Mouse (Mus musculus) layer of hippocampus, adult 9-10 months (tissue): Measurements from ENCODE around the gene Pax7.

Experiments
- DNase-seq: peaks from one replicate; pipeline ENCODE4 v3.0.0; 2022; ENCODE audit warnings: low spot score

Gene Pax7

DNA sequence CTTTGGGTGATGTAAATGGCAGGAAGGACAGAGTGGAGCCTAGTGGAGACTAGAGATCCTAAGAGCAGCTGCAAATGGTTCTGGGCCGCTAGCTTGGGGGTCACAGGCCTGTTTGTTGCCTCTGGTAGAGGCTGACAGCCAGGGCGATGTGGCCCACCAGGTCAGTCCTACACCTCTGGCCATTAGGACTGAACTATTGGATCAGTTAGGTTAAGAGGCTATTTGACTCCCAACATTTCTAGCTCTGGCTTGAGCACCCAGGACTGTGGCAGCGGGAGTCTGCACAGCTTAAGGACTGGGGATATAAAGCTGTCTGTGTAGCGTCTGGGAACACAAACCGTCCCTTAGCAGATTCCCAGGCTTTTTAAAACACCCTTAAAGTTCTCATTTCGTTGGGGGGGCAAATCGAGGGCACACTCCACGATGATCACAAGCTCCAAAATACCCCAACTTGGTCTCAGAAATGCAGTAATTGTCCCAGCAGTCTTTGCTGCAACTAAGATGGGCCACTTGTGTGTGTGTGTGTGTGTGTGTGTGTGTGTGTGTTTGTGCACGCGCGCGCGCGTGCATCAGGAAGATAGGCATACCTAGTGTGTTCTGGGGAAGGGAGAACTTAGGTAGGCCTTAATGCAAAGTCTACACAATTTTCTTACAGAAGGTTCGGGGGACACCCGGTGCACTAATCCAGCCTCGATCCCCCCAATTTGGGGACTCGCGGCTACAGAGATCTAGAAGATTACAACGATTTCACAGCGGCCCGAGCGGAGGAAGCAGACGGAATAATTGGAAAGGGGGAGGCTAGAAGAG lies 2.5 kb downstream of the Pax7 start:
- DNase-seq: no peak

DNA sequence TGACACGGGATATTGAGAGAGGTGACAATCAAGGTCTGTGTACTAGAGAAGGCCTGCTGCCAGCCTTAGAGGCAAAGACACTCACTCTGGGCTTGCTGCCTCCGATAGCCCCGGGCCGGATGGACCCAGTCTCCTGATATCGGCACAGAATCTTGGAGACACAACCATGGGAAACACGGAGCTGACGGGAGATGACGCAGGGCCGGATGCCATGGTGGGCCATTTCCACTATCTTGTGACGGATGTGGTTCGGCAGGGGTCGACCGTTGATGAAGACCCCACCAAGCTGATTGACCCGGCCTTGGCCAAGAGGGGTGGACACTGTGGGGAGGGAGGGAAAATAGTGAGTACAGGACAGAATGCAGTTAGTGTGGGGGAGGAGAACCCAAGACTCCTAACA lies 3.3 kb downstream of the Pax7 start:
- no peak for DNase-seq

DNA sequence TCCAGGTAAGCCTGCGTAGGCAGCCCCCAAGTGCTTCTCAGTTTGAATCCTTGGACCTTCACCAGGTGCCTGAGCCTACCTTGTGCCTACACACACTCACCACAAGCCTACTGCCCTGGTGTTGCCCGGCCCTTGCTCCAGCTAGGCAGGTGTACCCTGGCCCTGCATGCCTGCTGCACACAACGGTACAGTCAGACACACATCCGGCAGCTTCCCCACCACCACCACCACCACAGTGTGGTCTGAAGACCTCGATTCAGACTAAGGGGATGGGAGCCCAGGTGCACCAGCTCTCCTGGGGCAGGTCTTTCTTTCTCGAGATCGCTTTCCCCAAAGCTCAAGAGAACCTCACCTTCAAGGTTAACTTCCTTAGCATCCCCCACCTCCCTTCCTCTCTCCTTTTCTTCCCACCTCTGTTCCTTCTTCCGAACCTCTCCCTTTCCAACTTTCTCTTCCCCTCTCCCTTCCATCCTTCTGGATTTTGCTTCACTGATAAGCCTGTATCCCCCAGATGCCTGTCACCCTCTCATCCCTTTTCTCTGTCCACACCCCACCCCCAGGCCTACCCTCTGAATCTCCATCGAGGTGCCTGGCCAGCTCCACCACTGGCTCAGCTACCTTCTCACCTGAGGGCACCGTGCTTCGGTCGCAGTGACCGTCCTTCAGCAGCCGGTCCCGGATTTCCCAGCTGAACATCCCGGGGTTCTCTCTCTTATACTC lies 4.3 kb downstream of the Pax7 start:
- no peak for DNase-seq

DNA sequence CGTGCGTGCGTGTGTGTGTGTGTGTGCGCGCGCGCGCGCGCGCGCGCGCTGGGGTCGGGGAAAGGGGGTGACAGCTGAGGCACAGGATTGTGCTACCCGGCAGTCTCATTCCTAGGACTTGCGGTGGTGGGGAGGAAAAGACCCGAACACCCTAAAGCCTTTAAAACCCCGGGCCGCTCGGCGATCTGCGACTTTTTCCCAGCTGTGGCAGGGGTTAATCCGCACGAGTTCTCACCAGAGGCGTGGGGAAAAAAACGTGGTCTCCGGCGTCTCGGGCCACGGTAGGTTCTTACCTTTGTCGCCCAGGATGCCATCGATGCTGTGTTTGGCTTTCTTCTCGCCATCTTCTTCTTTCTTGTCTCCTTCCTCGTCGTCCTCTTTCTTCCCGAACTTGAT lies 5.0 kb downstream of the Pax7 start:
- no peak for DNase-seq

DNA sequence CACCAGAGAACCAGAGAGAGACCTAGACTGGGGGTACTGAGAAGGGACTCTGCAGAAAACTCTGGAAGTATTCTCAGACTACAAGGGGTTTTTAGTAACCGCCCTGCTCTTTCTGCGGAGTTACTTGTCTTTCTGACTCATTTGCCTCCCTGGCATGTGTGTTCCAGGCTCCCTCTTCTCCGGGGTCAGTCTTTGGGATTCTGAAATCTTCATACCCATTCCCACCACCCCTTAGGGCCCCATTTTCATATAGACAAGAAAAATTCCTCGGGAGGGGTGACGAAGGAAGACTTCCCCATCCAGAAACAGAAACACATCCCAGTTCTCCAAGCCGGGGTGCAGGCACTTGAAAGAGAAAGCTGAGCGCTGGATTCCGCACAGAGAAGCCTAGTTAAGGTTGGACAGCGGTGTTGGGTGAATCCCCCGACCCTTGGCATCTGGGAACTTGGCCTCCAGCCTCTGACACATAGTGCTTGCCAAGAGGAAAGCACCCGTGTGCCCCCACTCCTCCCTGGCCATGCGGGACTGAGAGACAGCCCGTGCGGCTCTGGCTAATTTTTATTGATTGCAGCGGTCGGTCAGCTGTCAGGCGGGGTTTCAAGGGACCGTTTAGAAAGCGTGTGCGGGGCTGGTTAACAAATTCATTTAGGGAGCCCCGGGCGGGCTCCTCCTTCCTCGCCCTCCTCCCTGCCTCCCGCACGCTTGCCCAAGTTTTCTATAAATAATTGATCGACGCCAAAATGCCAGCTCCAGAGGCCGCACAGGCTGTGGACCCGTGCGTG lies 5.6 kb downstream of the Pax7 start:
- no peak for DNase-seq

DNA sequence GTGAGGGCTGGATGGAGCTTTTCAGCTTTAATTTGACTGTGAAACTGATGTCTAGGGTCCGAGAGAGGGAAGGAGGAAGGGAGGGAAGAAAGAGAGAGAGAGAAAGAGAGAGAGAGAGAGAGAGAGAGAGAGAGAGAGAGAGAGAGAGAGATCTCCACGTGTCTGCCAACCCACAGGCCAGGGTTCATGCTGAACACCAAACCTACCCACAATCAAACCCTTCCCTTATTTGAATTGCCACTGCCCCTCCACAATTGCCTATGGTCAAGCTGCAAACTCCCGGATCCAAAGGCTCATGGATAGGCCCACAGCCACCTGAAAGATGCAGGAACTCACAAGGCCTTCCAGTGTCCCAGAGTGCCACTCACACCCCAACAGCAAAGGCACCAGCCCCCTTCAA lies 7.1 kb downstream of the Pax7 start:
- no peak for DNase-seq

DNA sequence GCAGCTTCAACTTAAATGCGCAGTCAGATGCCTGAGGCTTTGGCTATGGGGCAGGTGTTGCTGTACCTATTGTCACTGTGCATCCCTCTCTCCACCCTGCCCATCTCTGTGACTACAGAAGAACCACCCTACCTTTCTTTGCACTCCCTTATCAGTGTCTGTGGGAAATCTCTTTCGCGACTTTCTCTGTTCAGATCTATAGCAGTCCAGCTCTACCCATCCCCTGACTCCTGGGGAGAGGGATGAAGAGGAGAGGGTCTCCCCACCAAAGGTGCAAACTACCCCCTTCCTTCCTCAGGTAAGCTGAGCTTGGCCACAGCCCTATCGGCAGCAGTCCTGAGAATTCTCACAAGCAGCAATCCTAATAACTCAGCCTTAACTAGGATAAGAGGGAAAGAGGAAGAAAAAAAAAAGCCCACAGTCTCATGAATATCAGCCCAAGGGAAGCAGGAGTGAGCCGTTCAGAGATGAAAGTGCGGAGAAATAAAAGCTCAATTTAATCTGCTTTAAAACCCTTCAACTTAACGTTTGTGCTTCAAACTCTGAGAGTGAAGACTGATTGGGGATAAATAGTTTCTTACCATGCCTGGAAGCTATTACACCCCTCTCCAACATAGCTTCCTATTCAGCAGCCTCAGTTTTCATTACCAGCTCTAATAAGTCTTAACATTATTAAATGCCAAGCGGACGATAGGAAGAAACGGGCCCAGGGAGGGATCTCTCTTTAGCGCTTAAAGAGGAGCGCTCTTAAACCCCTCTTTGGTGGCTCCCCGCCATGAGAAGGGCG lies 7.8 kb downstream of the Pax7 start:
- DNase-seq: no peak

DNA sequence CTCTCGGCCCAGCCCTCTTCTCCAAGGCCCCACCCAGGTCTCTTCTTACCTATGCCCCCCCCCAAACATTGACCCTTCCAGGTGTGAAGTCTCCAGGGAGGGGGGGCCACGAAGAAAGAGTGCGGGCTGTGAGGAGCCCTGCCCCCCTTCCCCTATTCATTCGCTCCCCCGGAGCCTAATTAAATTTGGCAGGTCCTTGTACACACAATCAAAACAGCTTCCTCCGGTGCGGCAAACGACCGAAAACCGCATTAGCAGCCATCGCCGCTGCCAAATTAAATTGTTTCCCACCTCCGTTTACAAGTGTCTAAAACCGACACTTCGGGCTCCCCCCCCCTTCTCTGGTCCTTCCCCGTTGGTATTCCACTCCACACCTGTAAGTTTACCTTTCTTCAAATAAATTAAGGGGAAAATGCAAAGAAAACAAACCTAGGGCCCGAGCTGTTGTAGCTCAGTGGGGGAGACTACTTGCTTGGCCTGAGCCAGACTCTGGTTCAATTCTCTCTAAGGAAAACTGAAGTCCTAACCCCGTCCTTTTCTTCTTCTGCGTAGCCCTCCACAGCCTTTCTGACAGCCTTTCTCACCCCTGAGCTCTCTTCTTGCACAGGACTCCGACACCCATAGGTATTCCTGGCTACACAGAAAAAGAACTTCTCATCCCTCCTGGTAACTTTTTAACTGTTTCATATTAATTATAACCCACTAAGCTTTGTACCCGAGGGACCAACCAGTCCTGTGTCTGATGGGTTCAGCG lies 8.6 kb downstream of the Pax7 start:
- DNase-seq: no peak

DNA sequence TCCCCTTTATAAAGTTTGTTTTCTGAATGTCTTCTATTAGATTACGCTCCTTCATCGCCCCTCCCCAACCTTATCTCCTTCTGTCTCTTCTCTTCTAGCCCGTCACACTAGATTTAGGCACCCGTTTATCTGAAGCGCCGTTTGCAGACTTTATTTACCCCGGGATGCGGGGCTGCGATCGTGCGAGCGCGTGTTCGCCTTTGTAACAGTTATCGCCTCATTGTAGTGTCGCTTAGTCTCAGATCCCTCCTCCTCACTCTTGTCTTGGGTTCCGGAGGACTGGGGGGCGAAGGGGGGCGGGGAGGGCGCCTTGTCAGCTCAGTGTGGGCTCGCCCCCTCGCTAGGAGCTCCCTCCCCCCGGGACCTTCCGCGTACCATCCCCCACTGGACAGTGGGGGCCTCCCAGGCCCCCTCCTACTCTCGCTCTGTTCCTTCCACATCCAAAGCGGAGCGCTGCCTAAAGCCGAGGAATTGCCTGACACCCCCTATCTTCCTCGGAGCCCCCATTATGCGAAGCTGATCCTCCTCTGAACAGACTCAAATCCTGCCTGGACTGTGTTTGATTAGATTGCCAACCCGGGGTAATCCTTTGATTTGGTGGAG lies 9.4 kb downstream of the Pax7 start:
- DNase-seq: no peak

DNA sequence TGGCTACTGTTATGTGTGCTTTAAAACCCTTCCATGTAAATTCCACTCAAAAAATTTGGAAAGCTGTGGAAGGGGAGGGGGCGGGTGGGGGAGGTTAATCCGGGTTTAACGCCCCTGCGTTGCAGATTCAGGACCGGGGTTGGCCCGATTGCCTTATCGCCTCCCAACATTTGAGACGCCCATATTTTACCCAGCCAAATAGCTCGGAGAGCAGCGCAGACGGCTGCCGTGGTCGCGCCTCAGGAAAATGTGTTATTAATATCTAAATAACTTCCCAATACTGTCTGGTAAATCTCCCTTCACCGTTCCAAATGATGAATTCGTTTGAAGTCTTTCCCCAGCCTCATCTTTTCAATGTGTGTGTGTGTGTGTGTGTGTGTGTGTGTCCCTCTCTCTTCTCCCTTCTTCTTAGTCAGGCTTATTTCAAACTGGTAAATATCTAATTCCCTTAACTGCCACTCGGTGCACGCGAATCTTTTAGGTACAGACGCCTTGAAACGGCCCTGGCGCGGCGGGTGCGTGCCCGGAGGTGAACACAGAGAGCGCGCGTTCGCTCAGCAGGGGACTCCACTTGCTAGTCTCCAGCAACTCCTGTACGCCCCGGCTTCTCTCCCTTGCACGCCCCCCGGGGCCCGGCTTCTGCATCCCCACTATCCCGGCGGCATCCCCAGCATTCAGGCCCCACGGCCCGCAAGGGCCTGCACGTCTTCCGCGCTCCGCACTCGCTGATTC lies 10.0 kb downstream of the Pax7 start:
- no peak for DNase-seq

DNA sequence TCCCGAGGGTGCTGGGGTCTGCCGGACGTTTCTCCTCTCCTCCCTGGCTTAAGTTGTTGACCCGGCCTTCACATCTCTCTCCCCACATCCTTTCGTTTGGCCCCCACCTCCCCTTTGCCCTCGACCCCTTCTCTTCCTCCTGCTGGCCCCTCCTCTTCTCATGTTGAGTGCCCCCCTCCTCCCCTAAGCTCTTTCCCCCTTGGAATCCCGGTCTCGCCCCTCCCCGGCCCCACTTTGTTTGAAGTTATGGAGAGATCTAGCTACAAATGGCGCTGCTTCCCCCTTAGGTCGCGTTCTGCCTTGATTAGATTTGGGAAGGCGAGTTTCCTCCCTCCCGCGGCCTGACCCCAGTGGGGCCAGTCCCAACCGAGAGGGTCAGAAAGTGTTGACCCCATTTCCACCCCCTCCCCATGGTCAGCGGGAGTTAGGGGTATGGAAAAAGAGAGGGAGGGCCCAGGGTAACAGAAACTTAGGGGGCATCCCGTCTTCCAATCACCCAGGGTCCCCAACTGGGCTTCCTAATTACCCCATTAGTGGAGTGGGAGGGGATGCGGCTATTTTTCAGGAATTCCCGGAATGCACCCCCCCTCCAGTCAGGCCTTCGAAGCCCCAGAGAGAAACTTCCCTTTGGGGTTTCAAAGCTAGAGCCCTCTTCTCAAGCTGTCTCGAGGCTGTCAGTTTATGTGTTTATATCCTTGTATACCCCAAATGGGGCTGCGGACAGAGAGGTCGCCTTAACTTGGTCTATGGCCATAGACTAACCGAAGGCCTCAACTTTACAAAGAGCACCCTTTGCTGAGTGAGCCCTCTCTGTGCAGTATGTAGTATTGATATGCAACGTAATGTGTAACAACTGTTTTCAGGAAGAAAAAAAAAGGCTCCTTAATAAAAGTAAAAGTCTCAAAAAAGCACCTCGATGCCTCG lies 10.9 kb downstream of the Pax7 start:
- DNase-seq: no peak

DNA sequence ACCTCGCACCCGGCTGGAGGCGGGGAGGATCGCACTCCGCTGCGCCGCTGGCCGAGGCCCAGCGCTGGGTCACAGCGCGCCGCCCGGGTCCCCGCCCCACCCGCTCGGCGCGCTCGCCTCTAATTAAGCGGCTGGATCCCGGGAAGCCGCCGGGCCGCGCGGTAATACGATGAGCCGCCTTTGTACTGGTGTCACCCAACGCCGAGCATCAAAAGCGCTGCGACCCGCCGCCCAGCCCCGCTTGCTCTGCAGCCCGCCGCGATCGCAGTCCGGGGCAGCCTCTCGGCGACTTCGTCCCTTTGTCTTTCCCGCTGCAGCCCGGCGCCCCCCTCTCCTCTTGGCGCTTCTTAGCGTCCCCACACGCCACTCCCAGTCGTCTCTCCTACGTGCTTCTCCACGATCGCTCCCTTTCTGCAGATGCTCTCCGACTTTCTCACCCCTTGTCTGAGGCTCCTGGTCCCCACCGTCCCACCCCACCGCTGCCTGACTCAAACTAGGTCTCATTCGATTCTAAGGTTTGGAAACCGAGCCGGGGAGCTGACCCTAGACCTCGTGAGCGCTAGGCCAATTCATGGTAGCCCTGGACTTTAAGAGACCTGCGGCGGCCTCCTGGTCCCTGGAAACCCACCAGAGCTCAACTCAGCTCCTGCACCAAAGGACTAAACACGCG lies 11.7 kb downstream of the Pax7 start:
- DNase-seq: no peak

DNA sequence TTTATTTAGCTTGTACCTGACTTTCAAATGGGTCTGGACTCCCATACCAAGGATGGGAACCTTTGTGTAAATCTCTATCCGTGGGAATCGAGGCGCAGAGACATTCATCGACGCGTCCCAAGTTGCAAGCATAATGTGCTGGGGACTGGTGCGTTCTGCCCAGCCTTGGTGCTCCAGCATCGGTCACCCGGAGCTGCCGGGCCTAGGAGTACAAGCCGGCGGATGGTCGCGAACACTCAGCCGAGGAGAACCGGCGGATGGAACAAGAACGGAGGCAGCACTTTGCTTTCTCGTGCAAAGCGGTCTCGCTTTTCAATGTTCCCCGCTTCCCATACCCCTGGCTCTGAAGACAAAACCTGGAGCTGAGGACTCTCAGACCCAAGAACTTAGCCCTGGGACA lies 12.3 kb downstream of the Pax7 start:
- no peak for DNase-seq

DNA sequence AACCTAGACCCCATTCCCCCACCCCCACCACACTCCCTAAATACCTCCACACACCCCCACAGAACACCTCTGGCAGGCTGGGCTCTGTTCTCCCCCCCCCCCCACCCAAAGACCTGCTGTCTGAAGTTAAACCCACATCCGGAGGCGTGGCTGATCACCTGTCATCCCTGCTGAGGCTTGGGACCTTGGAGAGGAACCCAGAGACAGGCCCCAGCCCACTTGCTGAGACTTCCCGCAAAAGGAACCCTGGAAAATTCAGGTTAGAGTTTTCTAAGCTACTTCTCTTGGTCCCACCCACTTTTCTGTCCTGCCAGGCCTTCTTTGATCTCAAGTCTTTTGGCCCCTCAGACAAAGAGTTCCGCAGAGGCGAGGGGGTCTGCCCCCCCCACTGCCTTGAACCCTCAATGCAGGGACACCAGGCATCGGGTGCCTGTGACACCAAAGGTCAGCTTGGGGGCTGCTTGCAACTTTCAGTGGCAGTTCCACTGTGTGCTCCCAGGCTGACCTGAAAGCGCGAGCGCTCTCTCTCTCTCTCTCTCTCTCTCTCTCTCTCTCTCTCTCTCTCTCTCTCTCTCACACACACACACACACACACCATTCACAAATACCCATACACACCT lies 13.8 kb downstream of the Pax7 start:
- no peak for DNase-seq

DNA sequence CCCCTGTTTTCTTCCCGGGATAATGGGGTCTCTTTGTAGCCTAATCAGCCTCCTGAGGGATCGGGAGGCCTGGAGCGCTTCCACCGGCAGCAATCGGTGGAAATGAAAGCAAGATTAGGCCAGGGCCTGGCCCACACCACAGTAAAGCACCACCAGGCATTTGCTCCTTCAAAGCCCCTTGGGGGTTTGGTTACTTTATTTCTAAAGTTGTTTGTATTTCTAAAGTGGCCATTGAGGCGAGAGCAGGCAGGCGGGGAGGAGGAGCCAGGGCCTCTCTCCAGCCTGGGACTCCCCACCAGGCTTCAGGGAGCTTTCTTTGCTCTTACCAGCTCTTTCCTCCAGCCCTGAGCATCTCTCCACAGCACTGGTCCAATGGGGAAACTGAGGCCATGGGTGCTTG lies 15.2 kb downstream of the Pax7 start:
- DNase-seq: no peak

DNA sequence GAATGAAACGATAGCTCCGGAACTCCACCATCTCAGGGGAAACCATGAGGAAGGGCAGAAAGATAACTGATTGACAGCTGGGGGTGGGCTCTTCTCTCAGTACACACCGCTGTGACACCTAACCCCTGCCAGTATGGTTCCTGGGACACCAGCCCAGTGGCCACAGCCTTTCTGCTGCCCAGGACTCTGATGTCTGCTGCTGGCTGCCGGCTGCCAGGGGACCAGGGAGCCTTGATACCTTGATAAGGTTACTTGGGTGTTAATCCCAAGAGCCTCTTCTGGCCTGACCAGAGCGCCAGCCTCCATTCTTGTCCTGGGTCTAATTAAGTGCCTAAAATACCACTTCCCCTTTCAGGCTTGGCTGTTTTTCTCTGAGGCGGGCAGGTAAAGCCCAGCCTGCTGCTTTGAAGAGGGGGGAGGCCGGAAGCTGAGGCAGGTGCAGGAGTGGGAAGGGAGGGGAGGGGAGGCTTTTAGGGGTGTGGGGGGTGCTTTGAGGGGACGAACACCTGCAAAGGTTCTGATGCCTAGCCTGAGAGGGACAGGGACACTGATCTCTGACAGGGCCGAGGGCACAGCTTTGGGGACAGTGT lies 19.9 kb downstream of the Pax7 start:
- DNase-seq: no peak

DNA sequence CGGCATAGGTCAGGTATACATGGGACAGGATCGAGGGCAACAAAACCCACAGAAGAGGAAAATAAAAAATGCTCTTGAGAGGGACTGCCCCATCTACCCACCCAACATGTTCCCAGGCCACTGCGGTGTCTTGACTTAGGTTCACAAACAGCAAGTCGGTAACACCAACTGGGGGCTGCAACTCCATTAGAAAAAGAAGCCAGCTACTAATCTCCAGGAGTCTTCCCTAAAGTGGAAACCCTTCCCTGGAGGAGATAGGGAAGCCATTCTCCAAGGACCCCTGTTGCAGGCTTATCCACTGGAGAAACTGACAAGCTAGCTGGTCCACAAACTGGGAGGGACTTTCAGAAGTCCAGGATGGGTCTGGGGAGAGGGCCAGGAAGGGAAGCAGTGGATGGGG lies 21.4 kb downstream of the Pax7 start:
- DNase-seq: no peak

DNA sequence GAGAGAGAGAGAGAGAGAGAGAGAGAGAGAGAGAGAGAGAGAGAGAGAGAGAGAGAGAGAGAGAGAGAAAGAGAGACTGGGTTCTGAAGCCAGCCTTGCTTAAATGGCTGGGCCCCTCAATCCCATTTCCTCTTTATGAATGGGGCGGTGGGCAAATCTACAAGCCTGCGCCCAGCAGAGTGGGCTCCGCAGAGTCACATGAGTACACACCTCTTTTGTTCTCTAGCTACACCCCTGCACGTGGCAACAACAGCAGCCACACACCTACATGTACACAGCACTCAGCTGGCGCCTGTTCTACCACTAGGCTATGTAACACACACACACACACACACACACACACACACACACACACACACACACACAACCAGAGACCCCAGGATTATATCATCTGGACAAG lies 21.9 kb downstream of the Pax7 start:
- no peak for DNase-seq
